Mouse (Mus musculus) adrenal gland (tissue): Measurements from ENCODE around the gene Col1a1.

ENCODE experiments used
- intact Hi-C: fragments of 180-260 bp; cut with DNase I; formaldehyde crosslinking; loops from one replicate; pipeline ENCODE4 v1.15.1; 2025

Gene Col1a1

DNA sequence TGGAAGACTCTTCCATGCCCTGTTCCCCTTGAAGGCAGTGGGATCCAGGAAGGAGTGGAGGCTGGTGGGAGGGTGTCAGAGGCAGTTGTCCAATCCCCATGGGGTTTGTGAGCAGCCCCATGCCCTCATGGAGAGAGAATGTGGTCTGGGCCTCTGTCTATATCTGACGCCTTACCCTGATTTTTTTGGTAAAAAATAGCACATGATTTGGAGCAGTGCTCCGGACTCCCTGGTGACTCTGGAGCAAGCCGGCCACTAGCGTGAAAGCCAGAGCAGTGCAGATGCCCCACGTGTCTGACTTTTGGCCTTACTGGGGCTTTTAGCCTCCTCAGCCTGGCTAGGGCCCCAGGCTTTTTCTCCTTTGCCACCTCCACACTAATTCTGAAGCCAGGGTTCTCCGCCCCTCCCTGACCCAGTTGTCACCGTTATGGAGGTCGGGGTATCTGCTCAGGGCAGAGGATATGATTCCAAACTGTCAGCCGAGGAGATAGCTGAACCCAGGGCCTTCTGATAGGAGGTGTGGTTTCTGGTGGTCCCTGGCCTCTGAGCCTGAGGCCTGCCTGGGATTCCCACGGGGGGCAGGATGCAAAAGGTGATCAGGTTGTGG is 58.3 kb downstream of the Col1a1 start:
- intact Hi-C loops: no loop called here

DNA sequence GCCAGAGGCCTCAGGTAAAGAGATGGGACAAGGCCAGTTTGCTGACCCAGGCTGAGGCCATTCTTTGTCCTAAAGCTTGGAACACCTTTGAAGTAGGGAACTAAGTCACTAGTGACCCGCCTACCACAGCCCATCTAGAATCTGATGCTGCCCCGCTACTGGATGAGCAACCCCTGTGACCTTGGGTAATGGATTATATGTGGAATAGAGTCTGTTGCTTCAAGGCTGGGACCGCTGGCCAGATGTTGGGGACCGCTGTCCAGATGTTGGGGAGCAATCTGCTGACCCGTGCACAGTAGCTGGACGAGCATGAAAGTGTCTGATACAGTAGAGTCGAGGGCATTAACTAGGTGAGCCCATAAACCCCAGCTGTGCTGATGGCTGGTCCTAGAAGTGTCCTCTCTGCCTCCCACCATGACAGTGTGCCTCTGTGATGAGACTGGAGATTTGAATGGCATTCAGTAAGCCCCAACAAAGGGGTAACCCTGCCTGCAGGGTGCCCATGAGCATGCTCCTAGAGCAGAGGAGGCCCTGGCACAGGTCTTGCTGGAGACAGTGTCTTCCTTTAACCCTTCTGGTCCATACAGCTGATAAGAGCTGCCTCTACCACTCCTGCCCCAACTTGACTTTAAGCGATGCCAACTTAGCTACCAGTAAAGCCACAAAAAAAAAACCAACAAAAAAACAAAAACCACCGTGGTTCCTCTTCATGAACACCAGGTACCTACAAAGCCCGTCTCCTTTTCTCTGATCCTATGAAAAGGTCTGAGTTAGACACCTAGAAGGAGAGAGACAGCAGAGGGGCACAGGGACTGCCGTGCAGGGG is 59.1 kb downstream of the Col1a1 start:
- intact Hi-C loops: no loop called here

DNA sequence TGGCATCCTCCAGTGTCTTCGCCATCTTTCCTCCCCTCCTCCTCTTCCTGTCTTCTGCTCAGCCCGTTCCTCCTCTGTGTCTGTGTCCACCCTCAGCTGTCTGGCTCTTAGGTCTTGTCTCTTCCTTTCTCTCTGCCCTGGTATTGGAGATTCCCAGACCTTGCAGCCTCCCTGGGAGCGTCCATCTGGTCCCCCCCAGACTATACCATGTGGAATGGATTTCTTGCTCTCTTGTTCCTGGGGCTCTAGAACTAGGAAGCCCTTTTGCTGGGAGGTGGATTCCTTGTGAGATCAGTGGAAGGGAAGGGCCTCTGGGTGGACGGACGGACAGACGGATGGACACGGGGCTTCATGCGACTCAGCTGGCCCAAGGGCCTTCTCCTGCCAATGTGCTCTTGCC is 60.1 kb downstream of the Col1a1 start:
- intact Hi-C loops: no loop called here

DNA sequence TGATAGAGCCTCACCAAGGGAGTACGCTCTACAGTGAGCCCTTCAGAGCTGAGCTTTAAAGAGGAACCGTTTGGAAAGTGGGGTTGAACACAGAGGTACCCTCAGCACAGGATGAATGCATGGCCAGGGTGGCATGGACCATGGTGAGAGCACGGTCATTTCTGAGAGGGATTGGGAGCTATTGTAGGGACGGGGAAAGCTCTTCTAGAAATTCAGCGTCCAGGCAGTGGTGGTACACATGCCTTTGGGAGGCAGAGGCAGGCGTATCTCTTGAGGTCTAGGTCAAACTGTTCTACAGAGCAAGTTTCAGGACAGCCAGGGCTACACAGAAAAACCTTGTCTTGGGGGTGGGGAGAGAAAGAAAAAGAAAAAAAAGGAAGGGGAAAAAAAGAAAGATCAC is 61.0 kb downstream of the Col1a1 start:
- intact Hi-C loops: no loop called here

DNA sequence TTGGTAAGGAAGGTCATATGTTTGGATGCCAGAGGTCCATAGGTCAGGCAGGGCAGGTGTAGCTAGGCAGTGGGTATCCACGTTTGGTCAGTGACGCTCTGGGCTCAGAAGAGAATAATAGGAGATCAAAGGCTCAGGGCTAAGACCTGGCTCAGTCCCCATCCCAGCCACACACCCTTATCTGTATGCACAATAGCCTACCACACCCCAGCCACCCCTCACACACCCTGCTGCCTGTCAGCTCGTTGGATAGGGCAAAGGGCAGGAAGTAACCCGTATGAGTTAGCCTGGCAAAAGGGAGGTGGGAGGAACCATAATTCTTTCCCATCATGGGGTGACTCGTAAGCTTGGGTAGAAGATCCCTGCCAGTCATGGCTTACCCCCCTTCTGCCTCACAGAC is 61.6 kb downstream of the Col1a1 start:
- intact Hi-C loops: no loop called here

DNA sequence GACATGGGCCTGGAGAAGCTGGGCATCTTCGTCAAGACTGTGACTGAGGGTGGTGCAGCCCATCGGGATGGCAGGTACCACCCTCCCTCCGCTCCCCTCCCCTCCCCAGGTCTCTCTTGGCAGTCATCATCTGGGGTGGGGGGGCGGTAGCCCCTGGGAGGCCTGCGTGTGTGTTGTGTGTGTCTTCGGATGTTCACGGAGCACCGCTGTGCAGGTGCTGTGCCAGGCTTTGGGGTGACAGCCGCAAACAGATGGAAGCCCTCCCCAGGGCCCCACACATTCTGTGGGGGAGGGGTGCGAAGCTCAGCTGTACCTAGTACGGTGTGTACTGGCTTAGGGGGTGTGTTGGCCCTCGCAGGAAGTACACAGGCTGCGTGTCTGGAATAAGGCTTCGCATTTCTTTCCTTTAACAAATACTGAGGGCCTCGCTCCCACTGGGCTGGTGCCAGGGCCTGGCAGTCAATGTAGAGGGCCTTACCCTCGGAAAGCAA is 62.1 kb downstream of the Col1a1 start:
- intact Hi-C loops: no loop called here

DNA sequence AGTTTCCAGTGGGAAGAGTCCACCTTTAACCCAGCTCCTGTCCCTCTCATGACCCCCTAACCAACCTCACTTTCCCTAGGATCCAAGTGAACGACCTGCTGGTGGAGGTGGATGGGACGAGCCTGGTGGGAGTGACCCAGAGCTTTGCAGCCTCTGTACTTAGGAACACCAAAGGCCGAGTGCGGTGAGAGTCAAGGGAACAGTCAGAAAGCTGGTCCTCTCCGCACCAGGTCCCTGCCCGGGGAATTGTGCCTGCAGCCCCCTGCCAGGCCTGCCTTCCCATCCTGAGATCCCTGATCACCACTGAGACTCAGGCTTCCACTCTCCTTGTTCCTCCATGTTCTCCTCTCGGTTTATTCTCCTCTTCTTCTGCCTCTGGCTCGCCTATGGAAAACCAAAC is 64.1 kb downstream of the Col1a1 start:
- intact Hi-C loops: loop anchor here (2.0 kb wide), 1 partner anchor 21 kb away; no protein-coding TSS in a partner anchor

DNA sequence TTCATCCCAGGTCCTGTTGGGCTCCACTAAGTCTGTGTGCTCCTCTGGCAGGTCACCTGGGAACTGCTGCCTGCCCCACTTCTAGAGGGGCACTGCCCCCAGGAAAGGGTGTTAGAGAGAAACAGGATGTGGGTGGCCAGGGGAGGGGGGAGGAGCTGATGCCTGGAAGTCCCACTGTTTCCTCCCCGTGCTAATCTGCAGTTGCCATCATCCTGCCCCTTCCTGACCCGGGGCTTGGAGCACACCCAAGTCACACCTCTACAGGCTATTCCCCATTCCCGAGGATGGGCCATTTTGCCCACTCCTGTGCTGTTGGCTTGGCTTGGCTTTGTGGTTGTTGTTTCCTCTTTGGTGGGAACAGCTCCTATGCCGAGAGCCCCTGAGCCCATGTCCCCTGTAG is 64.5 kb downstream of the Col1a1 start:
- intact Hi-C loops: loop anchor here (2.0 kb wide), 1 partner anchor 22 kb away; no protein-coding TSS in a partner anchor

DNA sequence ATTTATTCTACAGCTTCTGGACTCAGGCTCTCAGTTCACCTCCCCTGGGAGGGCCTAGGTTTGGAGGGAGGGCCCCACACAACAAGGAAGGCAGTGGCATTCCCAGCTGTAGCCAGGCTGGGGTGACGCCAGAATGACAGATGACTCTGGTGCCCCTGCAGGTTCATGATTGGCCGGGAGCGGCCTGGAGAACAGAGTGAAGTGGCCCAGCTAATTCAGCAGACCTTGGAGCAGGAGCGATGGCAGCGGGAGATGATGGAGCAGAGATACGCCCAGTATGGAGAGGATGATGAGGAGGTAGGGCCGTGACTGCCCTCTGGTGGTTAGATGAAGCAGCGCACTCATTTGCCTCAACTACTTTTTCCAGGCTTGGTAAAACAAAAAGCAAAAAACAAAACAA is 65.0 kb downstream of the Col1a1 start:
- intact Hi-C loops: loop anchor here (2.0 kb wide), 1 partner anchor 22 kb away; no protein-coding TSS in a partner anchor

DNA sequence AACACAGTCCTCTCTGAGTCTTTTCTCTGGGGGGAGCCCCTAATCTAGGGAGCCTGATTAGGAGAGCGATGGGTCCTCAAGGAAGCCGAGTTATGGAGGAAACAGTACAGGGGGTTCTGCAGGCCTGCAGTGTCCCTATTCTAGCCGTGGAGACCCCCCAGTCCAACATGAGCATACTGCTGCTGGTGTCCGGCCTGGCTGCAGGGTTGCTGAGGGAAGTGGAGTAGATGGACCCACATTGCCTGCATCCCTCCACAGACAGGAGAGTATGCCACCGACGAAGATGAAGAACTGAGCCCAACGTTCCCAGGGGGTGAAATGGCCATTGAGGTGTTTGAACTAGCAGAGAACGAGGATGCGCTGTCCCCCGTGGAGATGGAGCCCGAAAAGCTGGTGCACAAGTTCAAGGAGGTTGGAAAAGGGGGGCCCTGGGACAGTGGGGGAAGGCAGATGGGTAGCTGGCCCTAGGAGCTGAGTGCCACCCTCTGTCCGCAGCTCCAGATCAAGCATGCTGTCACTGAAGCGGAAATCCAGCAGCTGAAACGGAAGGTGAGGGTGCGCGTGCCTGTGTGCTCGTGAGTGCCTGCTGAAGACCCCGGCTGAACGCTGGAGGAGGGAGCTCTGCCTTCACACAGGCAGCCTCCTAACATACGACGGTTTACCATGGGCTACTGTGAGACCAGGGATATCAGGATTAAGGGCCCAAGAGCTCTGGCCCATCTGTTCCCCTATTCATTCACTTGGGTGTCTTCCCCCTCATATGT is 65.7 kb downstream of the Col1a1 start:
- intact Hi-C loops: loop anchor here (2.0 kb wide), 1 partner anchor 23 kb away; no protein-coding TSS in a partner anchor
